Mouse (Mus musculus) MEL (cell line): Measurements from ENCODE around the gene Pdzph1. TPM values are rescaled to one million over a fixed set of nuclear protein-coding genes. Genes with fewer than 3 reads are reported as not detected.

ENCODE experiments used
- DNase-seq: peaks from one replicate; pipeline ENCODE4 v3.0.0; 2011; ENCODE audit warnings: low read depth, low spot score
- H3K27ac ChIP-seq: 2 replicates; pipeline ENCODE4 v1.5.1; 2012; ENCODE audit warnings: low read depth, mild to moderate bottlenecking, control low read depth, low read length, moderate library complexity; ENCODE audit not compliant: control insufficient read depth
- H3K27me3 ChIP-seq, 2 experiments: fragments of 150-350 bp in 1 of 2; sonication (generic) in 1 of 2; 2 replicates each; pipeline ENCODE4 v1.6.1; 2012; ENCODE audit warnings: low read length in 2 of 2, mild to moderate bottlenecking in 2 of 2, improper control_type of control experiment in 1 of 2, moderate library complexity in 1 of 2; ENCODE audit not compliant: insufficient read depth in 2 of 2, control insufficient read depth in 1 of 2
- H3K36me3 ChIP-seq, 2 experiments: 2 replicates each; pipeline ENCODE4 v1.6.1; 2012 to 2014; ENCODE audit warnings: low read length in 2 of 2, improper control_type of control experiment in 1 of 2, inconsistent platforms in 1 of 2, mild to moderate bottlenecking in 1 of 2; ENCODE audit not compliant: insufficient read depth in 2 of 2, control insufficient read depth in 1 of 2
- H3K4me1 ChIP-seq, 2 experiments: fragments of 150-350 bp in 1 of 2; sonication (generic) in 1 of 2; 2 replicates each; pipeline ENCODE4 v1.6.1; 2012; ENCODE audit warnings: low read length in 2 of 2, improper control_type of control experiment in 1 of 2, mild to moderate bottlenecking in 1 of 2; ENCODE audit not compliant: insufficient read depth in 2 of 2, control insufficient read depth in 1 of 2
- H3K4me3 ChIP-seq, 2 experiments: fragments of 150-350 bp in 1 of 2; sonication (generic) in 1 of 2; 2 replicates each; pipeline ENCODE4 v1.5.1; 2012; ENCODE audit warnings: low read depth in 2 of 2, low read length in 2 of 2, mild to moderate bottlenecking in 2 of 2, moderate library complexity in 2 of 2, control low read depth in 1 of 2, improper control_type of control experiment in 1 of 2; ENCODE audit not compliant: control insufficient read depth in 1 of 2, insufficient read depth in 1 of 2
- H3K79me2 ChIP-seq: 2 replicates; pipeline ENCODE4 v1.6.1; 2012; ENCODE audit warnings: mild to moderate bottlenecking, low read length, moderate library complexity; ENCODE audit not compliant: control insufficient read depth, poor library complexity, insufficient read depth
- H3K9ac ChIP-seq: 2 replicates; pipeline ENCODE4 v1.6.1; 2012; ENCODE audit warnings: low read depth, mild to moderate bottlenecking, control low read depth, low read length, moderate library complexity; ENCODE audit not compliant: control insufficient read depth, poor library complexity, severe bottlenecking
- H3K9me3 ChIP-seq: fragments of 150-350 bp; sonication (generic); replicated peaks from 2 replicates; pipeline ENCODE4 v1.6.1; 2012; ENCODE audit warnings: mild to moderate bottlenecking, low read length, improper control_type of control experiment, moderate library complexity; ENCODE audit not compliant: insufficient read depth
- CHD1 ChIP-seq: IDR thresholded peaks from 2 replicates; pipeline ENCODE4 v1.6.1; 2012; ENCODE audit warnings: low read depth, mild to moderate bottlenecking, inconsistent platforms, low read length, improper control_type of control experiment
- CHD2 ChIP-seq: IDR thresholded peaks from 2 replicates; pipeline ENCODE4 v1.6.1; 2011; ENCODE audit warnings: low read length, improper control_type of control experiment
- CTCF ChIP-seq, 3 experiments: IDR thresholded peaks in 2 of 3; conservative IDR thresholded peaks in 1 of 3; 2 replicates each; pipeline ENCODE4 v1.5.1; 2011 to 2012; ENCODE audit warnings: low read length in 3 of 3, low read depth in 2 of 3, mild to moderate bottlenecking in 2 of 3, improper control_type of control experiment in 1 of 3, inconsistent platforms in 1 of 3, mixed read lengths in 1 of 3, moderate library complexity in 1 of 3; ENCODE audit not compliant: control insufficient read depth in 1 of 3, insufficient read depth in 1 of 3, poor library complexity in 1 of 3, severe bottlenecking in 1 of 3
- E2F4 ChIP-seq: IDR thresholded peaks from 2 replicates; pipeline ENCODE4 v1.6.1; 2011; ENCODE audit warnings: low read depth, low read length, improper control_type of control experiment, borderline replicate concordance
- EP300 ChIP-seq, 2 experiments: IDR thresholded peaks; 2 replicates each; pipeline ENCODE4 v1.6.1; 2011; ENCODE audit warnings: improper control_type of control experiment in 2 of 2, low read length in 2 of 2, low read depth in 1 of 2, mild to moderate bottlenecking in 1 of 2
- ETS1 ChIP-seq: IDR thresholded peaks from 2 replicates; pipeline ENCODE4 v1.6.1; 2012; ENCODE audit warnings: low read depth, mild to moderate bottlenecking, inconsistent platforms, low read length, improper control_type of control experiment, moderate library complexity
- GABPA ChIP-seq: IDR thresholded peaks from 2 replicates; pipeline ENCODE4 v1.6.1; 2012; ENCODE audit warnings: low read depth, mild to moderate bottlenecking, inconsistent platforms, low read length, improper control_type of control experiment, moderate library complexity
- GATA1 ChIP-seq: IDR thresholded peaks from 2 replicates; pipeline ENCODE4 v1.6.1; 2011; ENCODE audit warnings: low read depth, low read length, improper control_type of control experiment
- HCFC1 ChIP-seq: IDR thresholded peaks from 2 replicates; pipeline ENCODE4 v1.6.1; 2012; ENCODE audit warnings: low read depth, mild to moderate bottlenecking, inconsistent platforms, low read length, improper control_type of control experiment, moderate library complexity
- JUND ChIP-seq: IDR thresholded peaks from 2 replicates; pipeline ENCODE4 v1.6.1; 2011; ENCODE audit warnings: low read depth, mild to moderate bottlenecking, improper control_type of control experiment, low read length
- KAT2A ChIP-seq: conservative IDR thresholded peaks from 2 replicates; pipeline ENCODE4 v1.6.1; 2012; ENCODE audit warnings: low read depth, low read length, improper control_type of control experiment, inconsistent platforms
- MAX ChIP-seq: IDR thresholded peaks from 2 replicates; pipeline ENCODE4 v1.6.1; 2011; ENCODE audit warnings: low read length, improper control_type of control experiment
- MXI1 ChIP-seq: IDR thresholded peaks from 2 replicates; pipeline ENCODE4 v1.6.1; 2011; ENCODE audit warnings: mild to moderate bottlenecking, low read depth, low read length, improper control_type of control experiment
- MYB ChIP-seq: IDR thresholded peaks from 2 replicates; pipeline ENCODE4 v1.6.1; 2011; ENCODE audit warnings: mild to moderate bottlenecking, low read depth, low read length, improper control_type of control experiment
- MYC ChIP-seq: IDR thresholded peaks from 2 replicates; pipeline ENCODE4 v1.6.1; 2011; ENCODE audit warnings: low read depth, mild to moderate bottlenecking, low read length, improper control_type of control experiment, moderate library complexity
- NELFE ChIP-seq: IDR thresholded peaks from 2 replicates; pipeline ENCODE4 v1.6.1; 2011; ENCODE audit warnings: low read depth, low read length, improper control_type of control experiment
- POLR2AphosphoS2 ChIP-seq: IDR thresholded peaks from 2 replicates; pipeline ENCODE4 v1.6.1; 2011; ENCODE audit warnings: low read length, improper control_type of control experiment
- RAD21 ChIP-seq: IDR thresholded peaks from 2 replicates; pipeline ENCODE4 v1.6.1; 2011; ENCODE audit warnings: mild to moderate bottlenecking, low read depth, low read length, improper control_type of control experiment
- SIN3A ChIP-seq: IDR thresholded peaks from 2 replicates; pipeline ENCODE4 v1.6.1; 2012; ENCODE audit warnings: low read length, improper control_type of control experiment, inconsistent platforms
- SMC3 ChIP-seq: IDR thresholded peaks from 2 replicates; pipeline ENCODE4 v1.6.1; 2011; ENCODE audit warnings: low read depth, low read length, improper control_type of control experiment
- TAL1 ChIP-seq: IDR thresholded peaks from 2 replicates; pipeline ENCODE4 v1.6.1; 2012; ENCODE audit warnings: mild to moderate bottlenecking, inconsistent platforms, low read length, moderate library complexity, mixed read lengths
- TCF12 ChIP-seq: IDR thresholded peaks from 2 replicates; pipeline ENCODE4 v1.6.1; 2014; ENCODE audit warnings: low read depth, mild to moderate bottlenecking, inconsistent platforms, low read length, improper control_type of control experiment, moderate library complexity
- UBTF ChIP-seq: IDR thresholded peaks from 2 replicates; pipeline ENCODE4 v1.6.1; 2012; ENCODE audit warnings: low read depth, mild to moderate bottlenecking, inconsistent platforms, low read length, improper control_type of control experiment, moderate library complexity, borderline replicate concordance; ENCODE audit not compliant: insufficient read depth
- USF1 ChIP-seq: IDR thresholded peaks from 2 replicates; pipeline ENCODE4 v1.6.1; 2014; ENCODE audit warnings: low read depth, mild to moderate bottlenecking, inconsistent platforms, low read length, improper control_type of control experiment, moderate library complexity
- ZC3H11A ChIP-seq: IDR thresholded peaks from 2 replicates; pipeline ENCODE4 v1.6.1; 2012; ENCODE audit warnings: low read depth, mild to moderate bottlenecking, inconsistent platforms, low read length, improper control_type of control experiment
- ZKSCAN1 ChIP-seq: IDR thresholded peaks from 2 replicates; pipeline ENCODE4 v1.6.1; 2012; ENCODE audit warnings: low read depth, mild to moderate bottlenecking, inconsistent platforms, low read length, improper control_type of control experiment, moderate library complexity
- polyA plus RNA-seq, 2 experiments: library from polyadenylated mRNA; stranded (reverse) in 1 of 2; unstranded in 1 of 2; fragments of >175 nt in 1 of 2; fragments of >200 nt in 1 of 2; gene quantifications; 2 replicates each; pipeline versions ENCODE4 v1.2.1 to v1.2.4; 2012; ENCODE audit warnings: low replicate concordance in 2 of 2, low read depth in 1 of 2; ENCODE audit not compliant: insufficient read length in 2 of 2, insufficient read depth in 1 of 2, missing spikeins in 1 of 2
- total RNA-seq: library from RNA; depleted of rRNA; stranded (reverse); fragments of 300-350 nt; gene quantifications from 2 replicates; pipeline ENCODE4 v1.2.3, GENCODE M21; 2012

Pdzph1 gene
- total and polyA plus RNA-seq, 3 experiments: 0.15 to 1.3 TPM; not detected in 1

- H3K4me3 ChIP-seq: peak overlapping the region; percentile 16 to 27; a peak in 3 of 4 replicates
- H3K79me2 ChIP-seq: no peaks in the 10 kb centered on the region
- peaks cover 4 to 13% of the 10 kb centered on the region in 2 experiments; a peak in 2 of 4 replicates for H3K4me1 ChIP-seq
- peaks cover 0 to 11% of the 10 kb centered on the region in 2 experiments; a peak in 2 of 4 replicates for H3K36me3 ChIP-seq
- DNase-seq: peak; percentile 57
- peak overlapping the region; percentile 2 for H3K9ac ChIP-seq
- H3K27ac ChIP-seq: peak overlapping the region; percentile 59
- H3K9me3 ChIP-seq: no peaks in the 10 kb centered on the region
- TF ChIP-seq EP300 (IDR thresholded peaks at IDR 0.05; ENCODE audit: low read depth in 1 of 2, low read length in 2 of 2): peak; percentile 29 to 38; a peak in 3 of 4 replicates
- no peak for TF ChIP-seq SMC3
- TF ChIP-seq MXI1: no peak
- TF ChIP-seq TAL1: no peak
- no peak for TF ChIP-seq POLR2AphosphoS2
- TF ChIP-seq TCF12: no peak
- no peak for TF ChIP-seq USF1
- no peak for TF ChIP-seq CTCF (IDR thresholded peaks at IDR 0.05 in 2 of 3, conservative IDR thresholded peaks at IDR 0.05 in 1 of 3; ENCODE audit: control insufficient read depth in 1 of 3, insufficient read depth in 1 of 3, low read depth in 2 of 3, low read length in 3 of 3, poor library complexity in 1 of 3, severe bottlenecking in 1 of 3)
- TF ChIP-seq CHD2: no peak
- no peak for TF ChIP-seq CHD1
- no peak for TF ChIP-seq E2F4
- peak; percentile 79 for TF ChIP-seq MAX
- no peak for TF ChIP-seq SIN3A
- peak; percentile 22; the same call in 1 of the 2 replicates for TF ChIP-seq ETS1
- no peak for TF ChIP-seq NELFE
- no peak for TF ChIP-seq UBTF
- TF ChIP-seq ZC3H11A: no peak
- TF ChIP-seq KAT2A: no peak
- TF ChIP-seq MYB: no peak
- TF ChIP-seq JUND: no peak
- no peak for TF ChIP-seq ZKSCAN1
- no peak for TF ChIP-seq GABPA
- peak; percentile 66; the same call in 1 of the 2 replicates for TF ChIP-seq MYC
- TF ChIP-seq GATA1: peak; percentile 64; the same call in 1 of the 2 replicates
- no peak for TF ChIP-seq RAD21
- TF ChIP-seq HCFC1: no peak
- no peaks in the 10 kb centered on the region for H3K27me3 ChIP-seq
These were observed 79.6 kb downstream of the Pdzph1 start for GRCm38 (mm10) chr17:58911564-58911963.
